Mouse (Mus musculus): ENCODE measurements around the gene Mlst8. TPM values are rescaled to one million over a fixed set of nuclear protein-coding genes. Genes with fewer than 3 reads are reported as not detected.

The Mlst8 gene
- total and polyA plus RNA-seq, 3 experiments: 35.4 to 57.3 TPM; not detected in 1

DNA sequence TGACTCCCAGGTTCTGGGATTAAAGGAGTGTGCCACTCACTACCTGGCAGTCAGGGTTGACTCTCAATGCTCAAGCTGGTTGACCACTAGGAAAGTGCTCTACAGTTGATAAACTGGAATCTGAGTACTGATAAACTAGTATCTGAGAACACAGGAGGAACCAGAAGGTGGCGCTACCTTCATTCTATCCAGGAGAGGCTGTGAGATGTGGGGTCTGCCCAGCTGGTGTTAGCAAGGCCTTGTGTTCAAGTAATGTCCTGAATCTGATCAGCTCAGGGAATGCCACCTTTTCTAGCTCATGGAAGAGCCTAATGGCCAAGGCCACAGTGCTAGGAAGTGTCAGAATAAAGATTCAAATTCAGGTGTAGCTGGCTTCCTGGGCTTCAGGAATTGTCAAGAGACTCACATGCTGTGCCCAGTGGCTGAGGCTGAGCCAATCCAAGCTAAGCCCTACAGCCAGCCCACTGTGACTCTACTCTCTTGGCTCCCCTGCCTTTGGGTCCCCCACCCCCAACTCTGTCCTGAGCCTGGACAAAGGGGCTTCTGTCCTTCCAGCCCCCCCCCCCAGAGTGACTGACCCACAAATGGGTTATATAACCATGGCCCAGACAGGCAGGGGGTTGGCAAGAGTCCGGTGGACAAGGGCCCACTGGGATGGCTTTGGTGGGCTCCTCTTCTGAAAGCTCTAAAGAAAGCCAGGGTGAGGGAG is 15.9 kb upstream of the Mlst8 start:
- Histone ChIP-seq H3K36me3 (ENCODE audit: control insufficient read depth in 1 of 2, insufficient read depth in 2 of 2, low read length in 2 of 2) (no peaks in the 10 kb centered on the region), H3K9ac (ENCODE audit: control insufficient read depth, low read depth, low read length, poor library complexity, severe bottlenecking) (no peak overlapping the region), H3K27me3 (ENCODE audit: control insufficient read depth in 1 of 2, insufficient read depth in 2 of 2, low read length in 2 of 2) (peaks cover 1% of the 10 kb centered on the region in 2 experiments; a peak in 1 of 4 replicates), H3K27ac (ENCODE audit: control insufficient read depth, low read depth, low read length) (no peak overlapping the region), H3K4me1 (ENCODE audit: control insufficient read depth in 1 of 2, insufficient read depth in 2 of 2, low read length in 2 of 2) (no peaks in the 10 kb centered on the region), H3K9me3 (replicated peaks; ENCODE audit: insufficient read depth, low read length) (no peaks in the 10 kb centered on the region), H3K4me3 (ENCODE audit: control insufficient read depth in 1 of 2, insufficient read depth in 1 of 2, low read depth in 2 of 2, low read length in 2 of 2) (no peak overlapping the region), H3K79me2 (ENCODE audit: control insufficient read depth, insufficient read depth, low read length, poor library complexity) (no peaks in the 10 kb centered on the region)
- peak; percentile 74 for DNase-seq (ENCODE audit: low read depth, low spot score)
- TF ChIP-seq NELFE (IDR thresholded peaks at IDR 0.05; ENCODE audit: low read depth, low read length): no peak
- TF ChIP-seq USF1 (IDR thresholded peaks at IDR 0.05; ENCODE audit: low read depth, low read length): no peak
- TF ChIP-seq KAT2A (conservative IDR thresholded peaks at IDR 0.05; ENCODE audit: low read depth, low read length): no peak
- TF ChIP-seq CHD1 (IDR thresholded peaks at IDR 0.05; ENCODE audit: low read depth, low read length): no peak
- peak; percentile 66 for TF ChIP-seq ZC3H11A (IDR thresholded peaks at IDR 0.05; ENCODE audit: low read depth, low read length)
- TF ChIP-seq SIN3A (IDR thresholded peaks at IDR 0.05; ENCODE audit: low read length): 0 out of 2 replicates have a peak, but pooled peaks have one; percentile 34
- no peak for TF ChIP-seq ZMIZ1 (IDR thresholded peaks at IDR 0.05; ENCODE audit: low read depth, low read length)
- TF ChIP-seq GATA1 (IDR thresholded peaks at IDR 0.05; ENCODE audit: low read depth, low read length): peak; percentile 58; the same call in 1 of the 2 replicates
- no peak for TF ChIP-seq ZNF384 (IDR thresholded peaks at IDR 0.05; ENCODE audit: low read depth, low read length)
- no peak for TF ChIP-seq TBP (IDR thresholded peaks at IDR 0.05; ENCODE audit: low read depth, low read length)
- peak; percentile 83 for TF ChIP-seq SMC3 (IDR thresholded peaks at IDR 0.05; ENCODE audit: low read depth, low read length)
- no peak for TF ChIP-seq CHD2 (IDR thresholded peaks at IDR 0.05; ENCODE audit: low read length)
- TF ChIP-seq POLR2AphosphoS5 (IDR thresholded peaks at IDR 0.05; ENCODE audit: borderline replicate concordance, low read depth, low read length): no peak
- no peak for TF ChIP-seq HCFC1 (IDR thresholded peaks at IDR 0.05; ENCODE audit: low read depth, low read length)
- no peak for TF ChIP-seq ELF1 (IDR thresholded peaks at IDR 0.05; ENCODE audit: low read depth, low read length)
- TF ChIP-seq CTCF (IDR thresholded peaks at IDR 0.05 in 2 of 3, conservative IDR thresholded peaks at IDR 0.05 in 1 of 3; ENCODE audit: control insufficient read depth in 1 of 3, insufficient read depth in 1 of 3, low read depth in 2 of 3, low read length in 3 of 3, poor library complexity in 1 of 3, severe bottlenecking in 1 of 3): peak; percentile 61 to 91 (median 73)
- TF ChIP-seq POLR2AphosphoS2 (IDR thresholded peaks at IDR 0.05; ENCODE audit: low read length): no peak
- peak; percentile 85 for TF ChIP-seq RAD21 (IDR thresholded peaks at IDR 0.05; ENCODE audit: low read depth, low read length)

DNA sequence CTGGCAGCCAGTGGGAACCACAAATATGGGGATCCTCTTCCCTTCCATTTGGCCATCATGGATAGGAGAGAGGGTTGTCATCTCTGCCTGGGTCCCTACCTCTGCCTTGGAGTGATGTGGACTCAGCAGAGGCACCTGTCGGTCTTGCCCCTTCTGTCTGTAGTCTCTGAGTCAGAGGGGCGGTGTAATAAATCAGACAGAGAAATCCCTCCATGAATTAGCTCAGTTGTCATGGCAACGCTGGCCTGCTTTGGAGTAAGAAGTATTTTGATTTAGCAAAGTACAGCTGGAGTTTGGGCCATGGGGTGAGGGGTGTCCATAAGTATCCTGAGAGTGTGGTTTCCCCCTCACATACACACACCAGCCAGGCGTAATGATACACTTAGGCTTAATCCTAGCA is 11.5 kb upstream of the Mlst8 start:
- H3K79me2 ChIP-seq (ENCODE audit: control insufficient read depth, insufficient read depth, low read length, poor library complexity): no peaks in the 10 kb centered on the region
- peaks cover 6 to 25% of the 10 kb centered on the region in 2 experiments for H3K27me3 ChIP-seq (ENCODE audit: control insufficient read depth in 1 of 2, insufficient read depth in 2 of 2, low read length in 2 of 2)
- H3K27ac ChIP-seq (ENCODE audit: control insufficient read depth, low read depth, low read length): no peak overlapping the region
- H3K36me3 ChIP-seq (ENCODE audit: control insufficient read depth in 1 of 2, insufficient read depth in 2 of 2, low read length in 2 of 2): no peaks in the 10 kb centered on the region
- no peak for DNase-seq (ENCODE audit: low read depth, low spot score)
- H3K4me1 ChIP-seq (ENCODE audit: control insufficient read depth in 1 of 2, insufficient read depth in 2 of 2, low read length in 2 of 2): no peaks in the 10 kb centered on the region
- no peak overlapping the region for H3K9ac ChIP-seq (ENCODE audit: control insufficient read depth, low read depth, low read length, poor library complexity, severe bottlenecking)
- no peak overlapping the region for H3K4me3 ChIP-seq (ENCODE audit: control insufficient read depth in 1 of 2, insufficient read depth in 1 of 2, low read depth in 2 of 2, low read length in 2 of 2)
- H3K9me3 ChIP-seq (replicated peaks; ENCODE audit: insufficient read depth, low read length): no peaks in the 10 kb centered on the region
- TF ChIP-seq NELFE (IDR thresholded peaks at IDR 0.05; ENCODE audit: low read depth, low read length): no peak
- no peak for TF ChIP-seq GABPA (IDR thresholded peaks at IDR 0.05; ENCODE audit: low read depth, low read length)
- TF ChIP-seq SIN3A (IDR thresholded peaks at IDR 0.05; ENCODE audit: low read length): no peak
- TF ChIP-seq MAFK (IDR thresholded peaks at IDR 0.05; ENCODE audit: borderline replicate concordance, low read depth, low read length): no peak
- no peak for TF ChIP-seq RCOR1 (IDR thresholded peaks at IDR 0.05; ENCODE audit: low read depth, low read length)
- no peak for TF ChIP-seq JUND (IDR thresholded peaks at IDR 0.05; ENCODE audit: low read depth, low read length)

Measured in MEL (cell line).